Mouse (Mus musculus) testis, adult 2 months (tissue): ENCODE results near the gene Apopt1.

Experiments used
- CTCF ChIP-seq: fragments of 200-500 bp; IDR thresholded peaks from 2 replicates; pipeline ENCODE4 v1.5.1; 2012; ENCODE audit warnings: low read depth, mild to moderate bottlenecking, inconsistent platforms, low read length, moderate library complexity; ENCODE audit not compliant: control insufficient read depth, insufficient read depth, insufficient replicate concordance
- POLR2A ChIP-seq: fragments of 200-500 bp; IDR thresholded peaks from 2 replicates; pipeline ENCODE4 v1.6.1; 2012; ENCODE audit warnings: low read depth, mild to moderate bottlenecking, inconsistent platforms, low read length, moderate library complexity; ENCODE audit not compliant: control insufficient read depth

- TF ChIP-seq POLR2A = no peak
- TF ChIP-seq CTCF = no peak
These were observed 14.9 kb downstream of the Apopt1 start for GRCm38 (mm10) chr12:111727956-111728355.
